Mouse (Mus musculus) mouse embryonic stem cell (cell line): ENCODE data around the gene Man2a2.

Experiments used
- in situ Hi-C, 2 experiments: fragments of 300-500 bp; cut with MboI; formaldehyde crosslinking; loops; 1 replicate in 1 of 2; 3 replicates in 1 of 2; pipeline ENCODE4 v1.14.3; 2019 to 2020; ENCODE audit warnings: low sequenced_read_pairs in 2 of 2, low pct_unique_long_range_greater_than_20kb in 1 of 2, mixed read lengths in 1 of 2; ENCODE audit not compliant: unreplicated experiment in 1 of 2

The Man2a2 gene

GRCm38 (mm10) chr7:80371041-80371751 is at the start of gene Man2a2:
Gene Man2a2 (minus strand): TSS chr7:80371375.
- in situ Hi-C loops: loop anchor here (10.0 kb wide), 1 partner anchor 226 kb away; no protein-coding TSS in a partner anchor

GRCm38 (mm10) chr7:80420586-80420985 is 49.4 kb upstream of the Man2a2 start:
- in situ Hi-C loops: no loop called here

- in situ Hi-C loops: no loop called here
Measured at GRCm38 (mm10) chr7:80419278-80419677, 48.1 kb upstream of the Man2a2 start.

GRCm38 (mm10) chr7:80418036-80418435 is 46.9 kb upstream of the Man2a2 start:
- in situ Hi-C loops: no loop called here

- in situ Hi-C loops: no loop called here
Measured at GRCm38 (mm10) chr7:80417601-80418000, 46.4 kb upstream of the Man2a2 start.

GRCm38 (mm10) chr7:80416969-80417368 is 45.8 kb upstream of the Man2a2 start:
- in situ Hi-C loops: no loop called here

- in situ Hi-C loops: no loop called here
Measured at GRCm38 (mm10) chr7:80414303-80414855, 43.2 kb upstream of the Man2a2 start.

- in situ Hi-C loops: no loop called here
Measured at GRCm38 (mm10) chr7:80413512-80414302, 42.5 kb upstream of the Man2a2 start.

- in situ Hi-C loops: no loop called here
Measured at GRCm38 (mm10) chr7:80412781-80413180, 41.6 kb upstream of the Man2a2 start.

GRCm38 (mm10) chr7:80412279-80412678 is 41.1 kb upstream of the Man2a2 start:
- in situ Hi-C loops: no loop called here

GRCm38 (mm10) chr7:80410380-80410779 is 39.2 kb upstream of the Man2a2 start:
- in situ Hi-C loops: no loop called here

GRCm38 (mm10) chr7:80407712-80408111 is 36.5 kb upstream of the Man2a2 start:
- in situ Hi-C loops: loop anchor here in 1 of 2 experiments (10.0 kb wide), 1 partner anchor 157 kb away; no protein-coding TSS in a partner anchor

- in situ Hi-C loops: loop anchor here in 1 of 2 experiments (10.0 kb wide), 1 partner anchor 159 kb away; no protein-coding TSS in a partner anchor
Measured at GRCm38 (mm10) chr7:80406186-80406585, 35.0 kb upstream of the Man2a2 start.

- in situ Hi-C loops: loop anchor here in 1 of 2 experiments (10.0 kb wide), 1 partner anchor 160 kb away; no protein-coding TSS in a partner anchor
Measured at GRCm38 (mm10) chr7:80405188-80405695, 34.1 kb upstream of the Man2a2 start, which contains the start of gene Furin. Gene Furin (minus strand): TSS chr7:80405436.

GRCm38 (mm10) chr7:80404101-80404894 is 33.1 kb upstream of the Man2a2 start:
- in situ Hi-C loops: loop anchor here in 1 of 2 experiments (10.0 kb wide), 1 partner anchor 161 kb away; no protein-coding TSS in a partner anchor

- in situ Hi-C loops: loop anchor here in 1 of 2 experiments (10.0 kb wide), 1 partner anchor 161 kb away; no protein-coding TSS in a partner anchor
Measured at GRCm38 (mm10) chr7:80403551-80403950, 32.4 kb upstream of the Man2a2 start.

- in situ Hi-C loops: loop anchor here in 1 of 2 experiments (10.0 kb wide), 1 partner anchor 162 kb away; no protein-coding TSS in a partner anchor
Measured at GRCm38 (mm10) chr7:80402651-80403321, 31.6 kb upstream of the Man2a2 start.
